Mouse (Mus musculus) heart, adult 2 months (tissue): ENCODE data around the gene Itsn1. TPM values are rescaled to one million over a fixed set of nuclear protein-coding genes. Genes with fewer than 3 reads are reported as not detected.

ENCODE experiments used
- DNase-seq, 2 experiments: peaks; one replicate each; pipeline ENCODE4 v3.0.0; 2021
- H3K27ac ChIP-seq: fragments of 200-600 bp; 2 replicates; pipeline ENCODE4 v1.8.1; 2022
- H3K27me3 ChIP-seq: fragments of 200-500 bp; 2 replicates; pipeline ENCODE4 v1.6.1; 2012; ENCODE audit warnings: mild to moderate bottlenecking, low read length, inconsistent platforms, mixed read lengths; ENCODE audit not compliant: control insufficient read depth, insufficient read depth
- H3K36me3 ChIP-seq: fragments of 200-500 bp; 2 replicates; pipeline ENCODE4 v1.6.1; 2012; ENCODE audit warnings: low read length, inconsistent platforms; ENCODE audit not compliant: control insufficient read depth, insufficient read depth
- H3K4me1 ChIP-seq: fragments of 200-500 bp; 2 replicates; pipeline ENCODE4 v1.6.1; 2011; ENCODE audit warnings: low read length; ENCODE audit not compliant: control insufficient read depth, insufficient read depth
- H3K4me3 ChIP-seq: fragments of 200-600 bp; 2 replicates; pipeline ENCODE4 v1.8.1; 2022
- H3K79me2 ChIP-seq: fragments of 200-500 bp; replicated peaks from 2 replicates; pipeline ENCODE4 v1.6.1; 2012; ENCODE audit warnings: mild to moderate bottlenecking, inconsistent platforms, low read length, moderate library complexity, mixed read lengths; ENCODE audit not compliant: control insufficient read depth, insufficient read depth
- H3K9ac ChIP-seq: fragments of 200-500 bp; 2 replicates; pipeline ENCODE4 v1.6.1; 2012; ENCODE audit warnings: low read depth, mild to moderate bottlenecking, control low read depth, inconsistent platforms, low read length, mixed read lengths
- CTCF ChIP-seq: fragments of 200-600 bp; IDR thresholded peaks from 2 replicates; pipeline ENCODE4 v1.8.1; 2022; ENCODE audit warnings: antibody characterized with exemption, mild to moderate bottlenecking, moderate library complexity
- EP300 ChIP-seq: fragments of 200-500 bp; IDR thresholded peaks from 2 replicates; pipeline ENCODE4 v1.6.1; 2011; ENCODE audit warnings: low read depth, low read length, control low read depth; ENCODE audit not compliant: insufficient read depth
- POLR2A ChIP-seq: fragments of 200-500 bp; IDR thresholded peaks from 2 replicates; pipeline ENCODE4 v1.6.1; 2011; ENCODE audit warnings: mild to moderate bottlenecking, low read depth, low read length, control low read depth; ENCODE audit not compliant: insufficient read depth
- WGBS: fragments of 180-500 bp; shearing (Covaris S2); methylation state at CpG from one replicate; pipeline ENCODE4 v1.1.7; 2018; 5-methylcytosine and 5-hydroxymethylcytosine counted together
- intact Hi-C: fragments of 180-260 bp; cut with DNase I; formaldehyde crosslinking; loops from one replicate; pipeline ENCODE4 v1.15.1; 2025
- polyA plus RNA-seq: library from polyadenylated mRNA; depleted of rRNA; stranded (reverse); fragments of >200 nt; gene quantifications from 2 replicates; pipeline ENCODE4 v1.2.3, GENCODE M21; 2012
- total RNA-seq, 2 experiments: library from RNA; stranded (reverse); gene quantifications; 2 replicates each; pipeline ENCODE4 v1.2.3; 2021

Gene Itsn1
- total and polyA plus RNA-seq, 3 experiments = 35.8 to 46.7 (median 45.1) TPM

DNA sequence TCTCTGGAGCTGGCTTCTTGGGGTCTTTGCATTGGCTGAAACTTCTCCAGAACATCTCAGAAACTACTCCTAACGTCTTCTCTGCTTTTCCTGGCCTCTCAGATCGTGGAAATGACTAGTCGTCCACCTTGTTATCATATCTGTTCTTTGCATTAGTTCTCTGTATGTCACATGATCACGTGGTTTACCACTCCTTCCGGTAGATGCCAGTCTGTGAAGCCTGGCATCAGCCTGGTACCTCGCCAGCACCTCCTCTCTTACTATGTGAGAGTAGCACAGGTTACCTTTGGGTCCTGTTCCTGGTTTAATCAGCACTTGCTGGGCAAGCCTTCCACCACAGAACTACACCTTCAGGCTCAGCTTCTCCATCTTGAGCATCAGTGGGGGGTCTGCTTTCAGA, 25.9 kb downstream of the Itsn1 start:
- DNase-seq = no peak
- H3K27me3 ChIP-seq = no peaks in the 10 kb centered on the region
- H3K4me3 ChIP-seq = no peak overlapping the region
- H3K36me3 ChIP-seq = no peaks in the 10 kb centered on the region; the same call in 1 of the 2 replicates
- TF ChIP-seq EP300 = no peak
- WGBS = 70% methylated on average over 6 of the region's 6 CpGs
- H3K4me1 ChIP-seq = peaks cover 3% of the 10 kb centered on the region; the same call in 1 of the 2 replicates
- H3K27ac ChIP-seq = no peak overlapping the region
- no peak overlapping the region for H3K9ac ChIP-seq
- intact Hi-C loops = no loop called here
- peaks cover 3% of the 10 kb centered on the region; the same call in 1 of the 2 replicates for H3K79me2 ChIP-seq

DNA sequence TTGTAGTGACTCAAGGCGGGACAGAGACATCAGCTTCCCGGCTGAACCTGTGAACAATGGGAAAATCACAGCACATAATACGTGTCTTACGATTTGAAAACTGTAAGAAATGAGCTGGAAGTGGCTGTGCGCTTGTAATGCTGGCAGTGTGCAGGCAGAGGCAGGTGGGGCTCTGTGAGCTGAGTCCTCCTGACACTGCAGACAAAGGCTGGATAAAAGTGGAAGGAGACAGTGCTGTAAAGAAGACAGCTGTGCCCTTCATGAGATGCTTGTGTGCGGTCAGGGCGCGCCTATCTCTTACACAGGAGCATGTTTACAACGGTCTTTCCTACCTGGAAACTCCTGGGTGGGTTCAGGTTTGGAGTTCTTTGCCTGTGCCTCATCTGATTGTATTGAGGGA, 32.1 kb downstream of the Itsn1 start:
- Histone ChIP-seq H3K4me3 (no peak overlapping the region), H3K79me2 (peaks cover 7% of the 10 kb centered on the region), H3K27me3 (no peaks in the 10 kb centered on the region), H3K9ac (no peak overlapping the region), H3K4me1 (peaks cover 10% of the 10 kb centered on the region), H3K36me3 (peaks cover 7% of the 10 kb centered on the region), H3K27ac (no peak overlapping the region)
- TF ChIP-seq EP300 (no peak), POLR2A (no peak), CTCF (no peak)
- 78% methylated on average over 9 of the region's 9 CpGs for WGBS
- intact Hi-C loops = no loop called here
- no peak for DNase-seq

GRCm38 (mm10) chr16:91761761-91762160, 32.7 kb downstream of the Itsn1 start:
- intact Hi-C loops = no loop called here
- no peaks in the 10 kb centered on the region for H3K27me3 ChIP-seq
- no peak overlapping the region for H3K27ac ChIP-seq
- peaks cover 7% of the 10 kb centered on the region for H3K36me3 ChIP-seq
- H3K4me3 ChIP-seq = no peak overlapping the region
- DNase-seq = no peak
- TF ChIP-seq EP300 (no peak), POLR2A (no peak), CTCF (no peak)
- H3K9ac ChIP-seq = no peak overlapping the region
- 32% methylated on average over 3 of the region's 3 CpGs for WGBS
- H3K79me2 ChIP-seq = peaks cover 7% of the 10 kb centered on the region
- H3K4me1 ChIP-seq = peaks cover 12% of the 10 kb centered on the region

DNA sequence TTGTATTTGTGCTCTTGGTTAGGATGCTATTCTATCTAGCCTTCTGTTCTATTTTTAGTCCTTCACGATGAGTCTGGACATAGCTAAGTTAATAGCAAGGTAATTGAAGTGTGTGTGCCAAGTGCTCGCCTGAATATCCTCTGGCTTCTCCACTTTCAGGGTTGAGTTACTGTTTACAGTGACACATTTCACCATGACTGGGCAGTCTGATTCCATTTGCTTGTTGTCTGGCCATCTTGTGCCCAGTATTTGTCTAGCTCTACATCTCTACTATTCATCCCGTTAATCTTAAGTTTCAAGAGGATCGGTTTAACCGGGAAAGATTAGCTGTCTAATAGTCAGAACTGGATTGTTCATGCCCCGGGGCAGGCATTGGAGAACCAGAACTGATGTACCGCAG, 33.4 kb downstream of the Itsn1 start:
- H3K4me1 ChIP-seq = peaks cover 12% of the 10 kb centered on the region
- intact Hi-C loops = no loop called here
- H3K27me3 ChIP-seq = no peaks in the 10 kb centered on the region
- H3K4me3 ChIP-seq = no peak overlapping the region
- 59% methylated on average over 7 of the region's 7 CpGs for WGBS
- TF ChIP-seq CTCF (no peak), EP300 (no peak), POLR2A (no peak)
- peaks cover 5% of the 10 kb centered on the region for H3K79me2 ChIP-seq
- peaks cover 7% of the 10 kb centered on the region for H3K36me3 ChIP-seq
- no peak for DNase-seq
- no peak overlapping the region for H3K9ac ChIP-seq
- H3K27ac ChIP-seq = no peak overlapping the region

GRCm38 (mm10) chr16:91763975-91764374, 34.9 kb downstream of the Itsn1 start:
- TF ChIP-seq CTCF = no peak
- Histone ChIP-seq H3K4me1 (peaks cover 14% of the 10 kb centered on the region), H3K27me3 (no peaks in the 10 kb centered on the region), H3K36me3 (peaks cover 7% of the 10 kb centered on the region), H3K9ac (no peak overlapping the region), H3K79me2 (peaks cover 5% of the 10 kb centered on the region), H3K4me3 (no peak overlapping the region), H3K27ac (no peak overlapping the region)
- WGBS = 63% methylated on average over 6 of the region's 6 CpGs
- intact Hi-C loops = no loop called here
- DNase-seq = no peak

GRCm38 (mm10) chr16:91764414-91764813, 35.3 kb downstream of the Itsn1 start:
- 66% methylated on average over 6 of the region's 6 CpGs for whole genome bisulfite sequencing

More at GRCm38 (mm10) chr16:91764414-91764813, 35.3 kb downstream of the Itsn1 start:
- Histone ChIP-seq H3K9ac (no peak overlapping the region), H3K4me3 (no peak overlapping the region), H3K27ac (no peak overlapping the region), H3K79me2 (peaks cover 5% of the 10 kb centered on the region), H3K27me3 (no peaks in the 10 kb centered on the region), H3K4me1 (peaks cover 16% of the 10 kb centered on the region), H3K36me3 (peaks cover 7% of the 10 kb centered on the region)
- DNase-seq = no peak
- TF ChIP-seq CTCF = no peak
- TF ChIP-seq EP300 = no peak
- no peak for TF ChIP-seq POLR2A
- intact Hi-C loops = no loop called here
